Mouse (Mus musculus): Measurements from ENCODE around the gene Sipa1l1. TPM values are rescaled to one million over a fixed set of nuclear protein-coding genes. Genes with fewer than 3 reads are reported as not detected.

Gene Sipa1l1
- total and polyA plus RNA-seq, 2 experiments from 2014 or later, result 8.2 to 22.9 TPM

- WGBS, result 69% methylated on average over 7 of the region's 7 CpGs
- Histone ChIP-seq H3K27ac (no peak overlapping the region), H3K9ac (replicated peaks; ENCODE audit: low read length) (no peak overlapping the region), H3K27me3 (ENCODE audit: insufficient read depth, low read length) (no peaks in the 10 kb centered on the region), H3K4me1 (ENCODE audit: insufficient read depth, low read length) (peaks cover 4% of the 10 kb centered on the region; the same call in 1 of the 2 replicates), H3K4me2 (ENCODE audit: low read depth, low read length) (no peak overlapping the region), H3K9me3 (ENCODE audit: low read length) (no peaks in the 10 kb centered on the region), H3K36me3 (ENCODE audit: insufficient read depth, low read length) (no peaks in the 10 kb centered on the region), H3K4me3 (ENCODE audit: low read length) (no peak overlapping the region)
- TF ChIP-seq CTCF (IDR thresholded peaks at IDR 0.05; ENCODE audit: low read depth), result no peak
- DNase-seq (ENCODE audit: low spot score) (no peak), ATAC-seq (no peak)
Measured at GRCm38 (mm10) chr12:82231191-82231590, 62.1 kb downstream of the Sipa1l1 start.

DNA sequence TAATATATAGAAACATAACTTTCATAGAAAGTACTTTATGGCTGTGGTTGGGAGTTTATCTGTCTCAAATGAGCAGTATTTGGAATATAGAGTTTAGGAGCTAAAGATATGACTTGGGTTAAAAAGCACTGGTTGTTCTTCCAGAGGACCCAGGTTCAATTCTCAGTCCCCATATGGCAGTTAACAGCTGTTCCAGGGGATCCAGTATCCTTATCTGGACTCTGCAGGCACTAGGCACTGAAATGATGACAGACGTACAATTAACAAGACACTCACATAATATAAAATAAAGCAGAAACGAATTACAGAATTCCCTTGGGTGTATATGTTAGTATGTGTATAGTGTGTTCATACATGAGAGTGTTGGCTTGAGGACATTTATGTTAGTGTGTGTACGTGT is 64.1 kb downstream of the Sipa1l1 start:
- DNase-seq (ENCODE audit: low spot score) (no peak), ATAC-seq (no peak)
- Histone ChIP-seq H3K36me3 (ENCODE audit: insufficient read depth, low read length) (no peaks in the 10 kb centered on the region), H3K9me3 (ENCODE audit: low read length) (no peaks in the 10 kb centered on the region), H3K27ac (no peak overlapping the region), H3K4me2 (ENCODE audit: low read depth, low read length) (no peak overlapping the region), H3K4me1 (ENCODE audit: insufficient read depth, low read length) (no peaks in the 10 kb centered on the region), H3K4me3 (ENCODE audit: low read length) (no peak overlapping the region), H3K9ac (replicated peaks; ENCODE audit: low read length) (no peak overlapping the region), H3K27me3 (ENCODE audit: insufficient read depth, low read length) (no peaks in the 10 kb centered on the region)
- no peak for TF ChIP-seq CTCF (IDR thresholded peaks at IDR 0.05; ENCODE audit: low read depth)
- 88% methylated on average over 3 of the region's 3 CpGs for WGBS

DNA sequence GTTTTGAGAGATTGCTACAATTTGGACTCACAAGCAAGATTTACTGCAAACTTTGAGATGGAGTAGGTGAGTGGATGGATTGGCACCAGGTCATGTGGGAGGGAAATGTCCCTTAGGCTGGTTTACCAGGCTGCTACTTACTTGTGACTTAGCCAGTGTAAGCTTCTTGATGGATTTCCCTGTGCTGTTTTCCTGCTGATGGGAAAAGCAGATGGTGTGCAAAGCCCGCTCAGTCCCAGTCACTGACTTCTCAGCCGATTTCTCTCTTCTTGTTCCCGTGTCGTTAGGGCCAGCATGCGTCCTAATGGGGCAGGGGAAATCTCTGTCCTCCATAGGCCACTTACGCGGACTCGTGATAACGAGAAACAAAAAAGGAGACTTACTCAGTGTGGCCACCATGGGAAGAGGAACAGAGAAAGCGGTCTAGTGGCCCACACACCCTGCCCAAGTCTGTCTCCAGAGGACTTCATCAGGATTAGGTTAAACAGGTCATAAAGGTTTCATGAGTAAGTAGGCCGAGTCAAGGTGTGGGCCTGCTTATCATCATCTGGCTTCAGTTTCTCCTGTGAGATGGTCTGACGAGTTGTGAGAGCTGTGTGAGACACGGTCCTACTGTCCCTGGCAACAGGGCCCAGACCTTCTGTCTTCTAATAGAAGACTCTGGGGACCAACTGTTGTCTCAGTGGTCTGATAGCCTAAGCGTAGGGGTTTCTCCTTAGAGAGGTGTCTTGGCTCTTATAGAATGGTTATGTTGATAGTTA is 65.5 kb downstream of the Sipa1l1 start:
- ATAC-seq, result no peak
- 90% methylated on average over 14 of the region's 14 CpGs for WGBS
- H3K4me3 ChIP-seq (ENCODE audit: low read length), result no peak overlapping the region
- no peaks in the 10 kb centered on the region for H3K4me1 ChIP-seq (ENCODE audit: insufficient read depth, low read length)
- H3K4me2 ChIP-seq (ENCODE audit: low read depth, low read length), result no peak overlapping the region
- no peaks in the 10 kb centered on the region for H3K27me3 ChIP-seq (ENCODE audit: insufficient read depth, low read length)
- no peak for DNase-seq (ENCODE audit: low spot score)
- TF ChIP-seq CTCF (IDR thresholded peaks at IDR 0.05; ENCODE audit: low read depth), result no peak
- no peaks in the 10 kb centered on the region for H3K36me3 ChIP-seq (ENCODE audit: insufficient read depth, low read length)
- no peak overlapping the region for H3K9ac ChIP-seq (replicated peaks; ENCODE audit: low read length)
- H3K9me3 ChIP-seq (ENCODE audit: low read length), result no peaks in the 10 kb centered on the region
- no peak overlapping the region for H3K27ac ChIP-seq

GRCm38 (mm10) chr12:82237095-82237494 is 68.0 kb downstream of the Sipa1l1 start:
- no peak for ATAC-seq
- H3K27me3 ChIP-seq (ENCODE audit: insufficient read depth, low read length), result no peaks in the 10 kb centered on the region
- no peak overlapping the region for H3K9ac ChIP-seq (replicated peaks; ENCODE audit: low read length)
- no peaks in the 10 kb centered on the region for H3K9me3 ChIP-seq (ENCODE audit: low read length)
- no peak overlapping the region for H3K4me2 ChIP-seq (ENCODE audit: low read depth, low read length)
- no peak for DNase-seq (ENCODE audit: low spot score)
- WGBS, result 90% methylated on average over 4 of the region's 4 CpGs
- no peak overlapping the region for H3K27ac ChIP-seq
- no peak for TF ChIP-seq CTCF (IDR thresholded peaks at IDR 0.05; ENCODE audit: low read depth)
- no peaks in the 10 kb centered on the region for H3K36me3 ChIP-seq (ENCODE audit: insufficient read depth, low read length)
- no peak overlapping the region for H3K4me3 ChIP-seq (ENCODE audit: low read length)
- H3K4me1 ChIP-seq (ENCODE audit: insufficient read depth, low read length), result no peaks in the 10 kb centered on the region

DNA sequence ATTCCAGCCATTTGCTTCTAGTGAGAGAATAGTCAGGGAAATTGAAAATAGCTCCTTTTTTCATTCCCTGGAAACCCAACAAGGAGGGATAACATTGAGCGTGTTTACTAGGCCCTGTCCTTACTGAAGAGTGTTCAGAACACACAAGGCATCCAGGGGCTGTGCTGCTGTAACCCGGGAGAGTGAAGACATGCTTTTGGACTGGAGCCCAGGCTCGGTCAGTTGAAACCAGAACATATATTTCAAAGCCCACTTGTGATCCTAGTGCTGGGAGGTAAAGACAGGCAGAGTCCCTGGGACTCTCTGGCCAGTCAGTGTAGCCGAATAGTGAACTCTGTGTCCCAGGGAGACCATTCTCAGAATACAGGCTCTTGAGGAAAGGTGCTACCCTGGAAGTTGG is 68.8 kb downstream of the Sipa1l1 start:
- H3K4me1 ChIP-seq (ENCODE audit: insufficient read depth, low read length), result no peaks in the 10 kb centered on the region
- ATAC-seq, result peak; percentile 35; the same call in 1 of the 2 replicates
- no peaks in the 10 kb centered on the region for H3K9me3 ChIP-seq (ENCODE audit: low read length)
- no peak overlapping the region for H3K4me2 ChIP-seq (ENCODE audit: low read depth, low read length)
- peak; percentile 55 for DNase-seq (ENCODE audit: low spot score)
- WGBS, result 39% methylated on average over 4 of the region's 4 CpGs
- H3K27me3 ChIP-seq (ENCODE audit: insufficient read depth, low read length), result no peaks in the 10 kb centered on the region
- H3K4me3 ChIP-seq (ENCODE audit: low read length), result no peak overlapping the region
- H3K9ac ChIP-seq (replicated peaks; ENCODE audit: low read length), result no peak overlapping the region
- H3K36me3 ChIP-seq (ENCODE audit: insufficient read depth, low read length), result no peaks in the 10 kb centered on the region
- no peak overlapping the region for H3K27ac ChIP-seq
- TF ChIP-seq CTCF (IDR thresholded peaks at IDR 0.05; ENCODE audit: low read depth), result no peak

DNA sequence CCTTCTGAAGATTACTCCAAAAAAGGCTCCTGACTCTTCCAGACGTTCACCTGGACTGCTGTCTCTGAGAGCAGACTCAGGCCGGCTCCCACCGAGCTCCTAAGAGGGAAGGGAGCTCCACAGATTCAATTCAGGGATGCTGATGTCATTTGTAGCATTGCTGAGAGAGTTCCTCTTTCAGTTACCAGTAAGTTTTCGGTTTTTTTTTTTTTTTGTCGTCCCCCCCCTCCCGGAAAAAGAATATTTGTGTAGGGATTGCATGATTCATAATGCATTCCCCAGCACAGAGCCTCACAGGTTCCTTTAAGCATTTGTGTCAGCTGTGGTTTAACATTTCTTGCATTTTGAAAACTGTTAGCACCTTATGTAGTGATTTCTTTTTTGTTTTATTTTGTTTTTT is 71.6 kb downstream of the Sipa1l1 start:
- Histone ChIP-seq H3K9ac (replicated peaks; ENCODE audit: low read length) (no peak overlapping the region), H3K9me3 (ENCODE audit: low read length) (no peaks in the 10 kb centered on the region), H3K27ac (no peak overlapping the region), H3K36me3 (ENCODE audit: insufficient read depth, low read length) (no peaks in the 10 kb centered on the region), H3K4me2 (ENCODE audit: low read depth, low read length) (no peak overlapping the region), H3K4me3 (ENCODE audit: low read length) (no peak overlapping the region), H3K4me1 (ENCODE audit: insufficient read depth, low read length) (no peaks in the 10 kb centered on the region), H3K27me3 (ENCODE audit: insufficient read depth, low read length) (no peaks in the 10 kb centered on the region)
- DNase-seq (ENCODE audit: low spot score), result no peak
- 85% methylated on average over 6 of the region's 6 CpGs for WGBS
- TF ChIP-seq CTCF (IDR thresholded peaks at IDR 0.05; ENCODE audit: low read depth), result no peak
- ATAC-seq, result no peak

DNA sequence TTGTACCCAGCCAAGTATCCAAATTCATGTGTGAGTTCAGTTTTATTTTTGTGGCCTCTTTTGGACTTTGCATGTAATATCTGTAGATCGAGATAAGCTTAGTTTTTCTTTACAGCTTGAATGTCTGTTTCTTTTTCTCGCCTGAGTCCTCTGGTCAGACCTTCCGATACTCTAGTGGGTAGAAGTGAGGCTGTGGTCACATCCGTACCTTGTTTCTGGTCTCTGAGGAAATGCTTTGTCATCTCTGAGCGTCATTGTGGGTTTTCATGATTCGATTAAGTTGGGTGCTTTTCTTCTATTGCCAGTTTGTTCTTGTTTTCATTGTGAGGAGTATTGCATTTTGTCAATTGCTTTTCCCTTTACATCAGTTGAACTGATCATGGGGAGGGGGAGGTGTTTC is 76.1 kb downstream of the Sipa1l1 start:
- H3K4me2 ChIP-seq (ENCODE audit: low read depth, low read length), result no peak overlapping the region
- no peak overlapping the region for H3K9ac ChIP-seq (replicated peaks; ENCODE audit: low read length)
- no peak for ATAC-seq
- H3K36me3 ChIP-seq (ENCODE audit: insufficient read depth, low read length), result no peaks in the 10 kb centered on the region
- no peaks in the 10 kb centered on the region for H3K4me1 ChIP-seq (ENCODE audit: insufficient read depth, low read length)
- TF ChIP-seq CTCF (IDR thresholded peaks at IDR 0.05; ENCODE audit: low read depth), result no peak
- no peak overlapping the region for H3K27ac ChIP-seq
- H3K9me3 ChIP-seq (ENCODE audit: low read length), result no peaks in the 10 kb centered on the region
- DNase-seq (ENCODE audit: low spot score), result no peak
- no peak overlapping the region for H3K4me3 ChIP-seq (ENCODE audit: low read length)
- H3K27me3 ChIP-seq (ENCODE audit: insufficient read depth, low read length), result no peaks in the 10 kb centered on the region
- WGBS, result 92% methylated on average over 6 of the region's 6 CpGs

Measured in hindbrain, postnatal 0 days (tissue).